Mouse (Mus musculus): ENCODE results near the gene Clcn6. TPM values are rescaled to one million over a fixed set of nuclear protein-coding genes. Genes with fewer than 3 reads are reported as not detected.

Gene Clcn6
- polyA plus RNA-seq, 1 experiment from 2014 or later = 9.2 TPM

GRCm38 (mm10) chr4:147965712-147966111, 72.9 kb downstream of the Clcn6 start:
- ChIA-PET POLR2A (no interaction called here), CTCF (interaction anchor here (1.1 to 1.2 kb wide), 2 partner anchors 9 to 56 kb away, joined by 3 read pairs; no protein-coding TSS in a partner anchor)
- peak; percentile 33 for DNase-seq (ENCODE audit: low read depth, low spot score)
- in situ Hi-C loops (cut with MboI; ENCODE audit: low pct_unique_long_range_greater_than_20kb) = no loop called here
- no peak for TF ChIP-seq CTCF (IDR thresholded peaks at IDR 0.05)
- H3K27me3 ChIP-seq = no peaks in the 10 kb centered on the region
- ATAC-seq = peak; percentile 51

GRCm38 (mm10) chr4:147963623-147964022, 75.0 kb downstream of the Clcn6 start:
- ChIA-PET CTCF (interaction anchor here (1.4 to 1.5 kb wide), 2 partner anchors 55 to 97 kb away, joined by 3 read pairs; no protein-coding TSS in a partner anchor), POLR2A (no interaction called here)
- ATAC-seq (no peak), DNase-seq (ENCODE audit: low read depth, low spot score) (no peak)
- H3K27me3 ChIP-seq = no peaks in the 10 kb centered on the region
- in situ Hi-C loops (cut with MboI; ENCODE audit: low pct_unique_long_range_greater_than_20kb) = loop anchor here (5.0 kb wide), 2 partner anchors 39 to 119 kb away; partner anchors contain the start of gene Nppa
- no peak for TF ChIP-seq CTCF (IDR thresholded peaks at IDR 0.05)

- no peak for TF ChIP-seq CTCF (IDR thresholded peaks at IDR 0.05)
- CTCF ChIA-PET = interaction anchor here (1.0 to 1.5 kb wide), 3 partner anchors 45 to 98 kb away, joined by 3 read pairs; no protein-coding TSS in a partner anchor
- in situ Hi-C loops (cut with MboI; ENCODE audit: low pct_unique_long_range_greater_than_20kb) = loop anchor here (5.0 kb wide), 2 partner anchors 40 to 120 kb away; partner anchors contain the start of gene Nppa
- POLR2A ChIA-PET = interaction anchor here (1.0 kb wide), 1 partner anchor 22 kb away, joined by 3 read pairs; the partner anchor contains the start of gene Nppb
- no peak for DNase-seq (ENCODE audit: low read depth, low spot score)
- no peak for ATAC-seq
- H3K27me3 ChIP-seq = no peaks in the 10 kb centered on the region
These were observed 75.8 kb downstream of the Clcn6 start for GRCm38 (mm10) chr4:147962781-147963180.

GRCm38 (mm10) chr4:147959881-147960831, 78.5 kb downstream of the Clcn6 start:
- peak; percentile 84 for TF ChIP-seq CTCF (IDR thresholded peaks at IDR 0.05)
- ATAC-seq = no peak
- CTCF ChIA-PET = interaction anchor here (0.7 to 2.5 kb wide), 14 partner anchors 9 to 107 kb away, joined by 3 to 10 read pairs (median 6); partner anchors contain the start of genes Clcn6 and Mthfr
- POLR2A ChIA-PET = interaction anchor here (0.6 kb wide), 1 partner anchor 48 kb away, joined by 7 read pairs; no protein-coding TSS in a partner anchor
- DNase-seq (ENCODE audit: low read depth, low spot score) = no peak
- no peaks in the 10 kb centered on the region for H3K27me3 ChIP-seq
- in situ Hi-C loops (cut with MboI; ENCODE audit: low pct_unique_long_range_greater_than_20kb) = loop anchor here (5.0 kb wide), 2 partner anchors 42 to 122 kb away; partner anchors contain the start of gene Nppa

GRCm38 (mm10) chr4:147957141-147957540, 81.5 kb downstream of the Clcn6 start:
- ChIA-PET CTCF (no interaction called here), POLR2A (no interaction called here)
- TF ChIP-seq CTCF (IDR thresholded peaks at IDR 0.05) = no peak
- no peaks in the 10 kb centered on the region for H3K27me3 ChIP-seq
- in situ Hi-C loops (cut with MboI; ENCODE audit: low pct_unique_long_range_greater_than_20kb) = no loop called here
- DNase-seq (ENCODE audit: low read depth, low spot score) (no peak), ATAC-seq (no peak)

Other genes starting within 250 kb of the Clcn6 start
- gene Zfp984, start 229.0 kb downstream of the Clcn6 start, polyA plus RNA-seq (2021) = 0.19 TPM
- 4.4 TPM for gene Zfp933, start 190.5 kb downstream of the Clcn6 start, polyA plus RNA-seq (2021)
- 14.4 TPM for gene Miip, start 170.0 kb downstream of the Clcn6 start, polyA plus RNA-seq (2021)
- gene Fv1, start 169.8 kb downstream of the Clcn6 start, polyA plus RNA-seq (2021) = 9.3 TPM
- 52.4 TPM for gene Mfn2, start 134.1 kb downstream of the Clcn6 start, polyA plus RNA-seq (2021)
- 39.3 TPM for gene Plod1, start 102.1 kb downstream of the Clcn6 start, polyA plus RNA-seq (2021)
- gene 2510039O18Rik, start 97.9 kb downstream of the Clcn6 start, polyA plus RNA-seq (2021) = 57.2 TPM
- gene Nppb, start 53.0 kb downstream of the Clcn6 start, polyA plus RNA-seq (2021) = 0.60 TPM
- gene Nppa, start 38.1 kb downstream of the Clcn6 start, polyA plus RNA-seq (2021) = 0.31 TPM
- 20.0 TPM for gene Mthfr, start 256 bp upstream of the Clcn6 start, polyA plus RNA-seq (2021)
- 23.8 TPM for gene Agtrap, start 49.2 kb upstream of the Clcn6 start, polyA plus RNA-seq (2021)
- gene Mad2l2, start 91.6 kb upstream of the Clcn6 start, polyA plus RNA-seq (2021) = 46.0 TPM
- gene Draxin, start 91.9 kb upstream of the Clcn6 start, polyA plus RNA-seq (2021) = 0.30 TPM
- 68.4 TPM for gene Fbxo6, start 113.3 kb upstream of the Clcn6 start, polyA plus RNA-seq (2021)
- 29.7 TPM for gene Fbxo44, start 121.7 kb upstream of the Clcn6 start, polyA plus RNA-seq (2021)
- 20.9 TPM for gene Fbxo2, start 121.8 kb upstream of the Clcn6 start, polyA plus RNA-seq (2021)
- 0.01 TPM for gene Disp3, start 249.1 kb upstream of the Clcn6 start, polyA plus RNA-seq (2021)